Mouse (Mus musculus) megakaryocyte, embryonic 14.5 days (primary cell): ENCODE results near the gene Trmo. TPM values are rescaled to one million over a fixed set of nuclear protein-coding genes. Genes with fewer than 3 reads are reported as not detected.

Experiments
- H3K27me3 ChIP-seq: replicated peaks from 2 replicates; pipeline ENCODE3; 2012; ENCODE audit warnings: inconsistent platforms
- H3K36me3 ChIP-seq: replicated peaks from 2 replicates; pipeline ENCODE3; 2012; ENCODE audit warnings: low read length, inconsistent platforms, mixed read lengths
- H3K4me1 ChIP-seq: 2 replicates; pipeline ENCODE4 v1.6.1; 2012; ENCODE audit warnings: inconsistent platforms
- H3K4me3 ChIP-seq: replicated peaks from 2 replicates; pipeline ENCODE3; 2012; ENCODE audit warnings: moderate library complexity, mild to moderate bottlenecking, inconsistent platforms
- H3K9me3 ChIP-seq: 2 replicates; pipeline ENCODE4 v1.6.1; 2012; ENCODE audit warnings: inconsistent platforms
- FLI1 ChIP-seq: IDR thresholded peaks from 2 replicates; pipeline ENCODE4 v1.6.1; 2012; ENCODE audit warnings: low read length, inconsistent platforms, mixed read lengths
- GATA1 ChIP-seq: IDR thresholded peaks from 3 replicates; pipeline ENCODE4 v1.6.1; 2012; ENCODE audit warnings: mixed read lengths, low read length, inconsistent platforms, borderline replicate concordance
- polyA plus RNA-seq: library from polyadenylated mRNA; stranded (reverse); fragments of >175 nt; gene quantifications from 2 replicates; pipeline ENCODE4 v1.2.3, GENCODE M21; 2012; ENCODE audit warnings: low replicate concordance; ENCODE audit not compliant: insufficient read depth

The Trmo gene
- polyA plus RNA-seq, 1 experiment, result 1.5 TPM

- Histone ChIP-seq H3K36me3 (no peaks in the 10 kb centered on the region), H3K4me1 (peaks cover 58% of the 10 kb centered on the region), H3K9me3 (peaks cover 15% of the 10 kb centered on the region), H3K27me3 (peaks cover 98% of the 10 kb centered on the region), H3K4me3 (peak within 1 kb of the TSS; percentile 87)
- TF ChIP-seq FLI1, result no peak
- no peak for TF ChIP-seq GATA1
Observed at GRCm38 (mm10) chr4:46343596-46344260, 45.5 kb downstream of the Trmo start, which contains the start of gene Foxe1. TSS of gene Foxe1 (plus strand) at chr4:46343609.

- TF ChIP-seq GATA1 (no peak), FLI1 (no peak)
- Histone ChIP-seq H3K4me3 (peak overlapping the region; percentile 64), H3K36me3 (no peaks in the 10 kb centered on the region), H3K27me3 (peaks cover 99% of the 10 kb centered on the region), H3K9me3 (peaks cover 15% of the 10 kb centered on the region), H3K4me1 (peaks cover 61% of the 10 kb centered on the region)
Observed at GRCm38 (mm10) chr4:46342711-46343286, 46.4 kb downstream of the Trmo start.

GRCm38 (mm10) chr4:46341831-46342680, 47.2 kb downstream of the Trmo start:
- Histone ChIP-seq H3K4me3 (no peak overlapping the region), H3K4me1 (peaks cover 54% of the 10 kb centered on the region), H3K27me3 (peaks cover 98% of the 10 kb centered on the region), H3K9me3 (peaks cover 15% of the 10 kb centered on the region), H3K36me3 (no peaks in the 10 kb centered on the region)
- TF ChIP-seq GATA1 (no peak), FLI1 (no peak)

GRCm38 (mm10) chr4:46339584-46339983, 49.7 kb downstream of the Trmo start:
- no peak for TF ChIP-seq GATA1
- TF ChIP-seq FLI1, result no peak
- Histone ChIP-seq H3K9me3 (peaks cover 7% of the 10 kb centered on the region; the same call in 1 of the 2 replicates), H3K27me3 (peaks cover 85% of the 10 kb centered on the region), H3K4me1 (peaks cover 43% of the 10 kb centered on the region), H3K36me3 (no peaks in the 10 kb centered on the region), H3K4me3 (peak overlapping the region; percentile 67)

GRCm38 (mm10) chr4:46339026-46339425, 50.2 kb downstream of the Trmo start:
- peaks cover 5% of the 10 kb centered on the region; the same call in 1 of the 2 replicates for H3K9me3 ChIP-seq
- H3K36me3 ChIP-seq, result no peaks in the 10 kb centered on the region
- H3K4me3 ChIP-seq, result no peak overlapping the region
- TF ChIP-seq GATA1 (no peak), FLI1 (no peak)
- peaks cover 80% of the 10 kb centered on the region for H3K27me3 ChIP-seq
- peaks cover 37% of the 10 kb centered on the region for H3K4me1 ChIP-seq

- peaks cover 4% of the 10 kb centered on the region; the same call in 1 of the 2 replicates for H3K9me3 ChIP-seq
- no peak overlapping the region for H3K4me3 ChIP-seq
- TF ChIP-seq GATA1, result no peak
- no peak for TF ChIP-seq FLI1
- peaks cover 27% of the 10 kb centered on the region for H3K4me1 ChIP-seq
- H3K36me3 ChIP-seq, result no peaks in the 10 kb centered on the region
- H3K27me3 ChIP-seq, result peaks cover 76% of the 10 kb centered on the region
Observed at GRCm38 (mm10) chr4:46337990-46338389, 51.2 kb downstream of the Trmo start.

- Histone ChIP-seq H3K4me3 (no peak overlapping the region), H3K27me3 (peaks cover 68% of the 10 kb centered on the region), H3K36me3 (no peaks in the 10 kb centered on the region), H3K9me3 (peaks cover 4% of the 10 kb centered on the region), H3K4me1 (peaks cover 18% of the 10 kb centered on the region)
- TF ChIP-seq FLI1, result no peak
- TF ChIP-seq GATA1, result no peak
Observed at GRCm38 (mm10) chr4:46335846-46336245, 53.4 kb downstream of the Trmo start.

- H3K27me3 ChIP-seq, result peaks cover 46% of the 10 kb centered on the region
Observed at GRCm38 (mm10) chr4:46328906-46329305, 60.3 kb downstream of the Trmo start.

More at GRCm38 (mm10) chr4:46328906-46329305, 60.3 kb downstream of the Trmo start:
- no peak for TF ChIP-seq GATA1
- no peak for TF ChIP-seq FLI1
- H3K9me3 ChIP-seq, result peaks cover 10% of the 10 kb centered on the region
- no peaks in the 10 kb centered on the region for H3K36me3 ChIP-seq
- H3K4me3 ChIP-seq, result no peak overlapping the region
- H3K4me1 ChIP-seq, result no peaks in the 10 kb centered on the region; the same call in 1 of the 2 replicates

Other genes with a start within 250 kb of the Trmo start
- gene Xpa, start 193.1 kb downstream of the Trmo start, polyA plus RNA-seq, result 2.1 and 44.7 TPM in 2 replicates
- not detected in 2 replicates for gene Foxe1, start 45.8 kb downstream of the Trmo start, polyA plus RNA-seq
- 5.5 and 13.1 TPM in 2 replicates for gene Hemgn, start 24.1 kb upstream of the Trmo start, polyA plus RNA-seq
- gene Anp32b, start 61.5 kb upstream of the Trmo start, polyA plus RNA-seq, result 638 and 1,212 TPM in 2 replicates
- gene Nans, start 99.8 kb upstream of the Trmo start, polyA plus RNA-seq, result 34.0 and 67.2 TPM in 2 replicates
- gene Trim14, start 146.7 kb upstream of the Trmo start, polyA plus RNA-seq, result 2.0 and 8.1 TPM in 2 replicates
- gene Coro2a, start 212.8 kb upstream of the Trmo start, polyA plus RNA-seq, result 29.8 and 31.3 TPM in 2 replicates